Mouse (Mus musculus): ENCODE measurements at regions not wholly inside any gene's neighbourhood (a gene's known extent, or its start where the extent isn't known, plus 50 kb on each side); places are given as distances from the start of the nearest gene placed in this dataset.

GRCm38 (mm10) chr3:144113672-144114645, 91.1 kb downstream of the Lmo4 start:
- Histone ChIP-seq H3K9ac (ENCODE audit: low read depth, low read length) (no peak overlapping the region), H3K4me1 (replicated peaks; ENCODE audit: insufficient read depth, low read length) (peaks cover 4% of the 10 kb centered on the region; the same call in 1 of the 2 replicates), H3K9me3 (replicated peaks; ENCODE audit: low read length) (no peaks in the 10 kb centered on the region), H3K36me3 (ENCODE audit: insufficient read depth, low read length) (no peaks in the 10 kb centered on the region), H3K27me3 (ENCODE audit: insufficient read depth, low read length) (no peaks in the 10 kb centered on the region), H3K27ac (no peak overlapping the region), H3K4me2 (ENCODE audit: low read length) (no peak overlapping the region), H3K4me3 (replicated peaks; ENCODE audit: low read depth, low read length) (no peak overlapping the region)
- ATAC-seq (replicated peaks; ENCODE audit: low FRiP score, low read depth), result no peak
- no peak for TF ChIP-seq CTCF (IDR thresholded peaks at IDR 0.05; ENCODE audit: low read depth)
- DNase-seq (ENCODE audit: low spot score), result peak; percentile 49
- WGBS, result 59% methylated on average over 11 of the region's 11 CpGs

- DNase-seq (ENCODE audit: low spot score) (no peak), ATAC-seq (replicated peaks; ENCODE audit: low FRiP score, low read depth) (no peak)
- Histone ChIP-seq H3K4me3 (replicated peaks; ENCODE audit: low read depth, low read length) (no peak overlapping the region), H3K36me3 (ENCODE audit: insufficient read depth, low read length) (no peaks in the 10 kb centered on the region), H3K27ac (no peak overlapping the region), H3K4me1 (replicated peaks; ENCODE audit: insufficient read depth, low read length) (peaks cover 4% of the 10 kb centered on the region; the same call in 1 of the 2 replicates), H3K4me2 (ENCODE audit: low read length) (no peak overlapping the region), H3K9me3 (replicated peaks; ENCODE audit: low read length) (no peaks in the 10 kb centered on the region), H3K9ac (ENCODE audit: low read depth, low read length) (no peak overlapping the region), H3K27me3 (ENCODE audit: insufficient read depth, low read length) (no peaks in the 10 kb centered on the region)
- no peak for TF ChIP-seq CTCF (IDR thresholded peaks at IDR 0.05; ENCODE audit: low read depth)
- 85% methylated on average over 5 of the region's 5 CpGs for WGBS
Measured at GRCm38 (mm10) chr3:144110331-144111080, 94.5 kb downstream of the Lmo4 start.

- Histone ChIP-seq H3K27me3 (ENCODE audit: insufficient read depth, low read length) (no peaks in the 10 kb centered on the region), H3K9me3 (replicated peaks; ENCODE audit: low read length) (no peaks in the 10 kb centered on the region), H3K27ac (no peak overlapping the region), H3K9ac (ENCODE audit: low read depth, low read length) (no peak overlapping the region), H3K4me3 (replicated peaks; ENCODE audit: low read depth, low read length) (no peak overlapping the region), H3K4me2 (ENCODE audit: low read length) (no peak overlapping the region), H3K4me1 (replicated peaks; ENCODE audit: insufficient read depth, low read length) (peaks cover 4% of the 10 kb centered on the region; the same call in 1 of the 2 replicates), H3K36me3 (ENCODE audit: insufficient read depth, low read length) (no peaks in the 10 kb centered on the region)
- 74% methylated on average over 2 of the region's 2 CpGs for WGBS
- DNase-seq (ENCODE audit: low spot score) (no peak), ATAC-seq (replicated peaks; ENCODE audit: low FRiP score, low read depth) (no peak)
- no peak for TF ChIP-seq CTCF (IDR thresholded peaks at IDR 0.05; ENCODE audit: low read depth)
Measured at GRCm38 (mm10) chr3:144109769-144110168, 95.3 kb downstream of the Lmo4 start.

GRCm38 (mm10) chr3:144108310-144108709, 96.7 kb downstream of the Lmo4 start:
- ATAC-seq (replicated peaks; ENCODE audit: low FRiP score, low read depth) (no peak), DNase-seq (ENCODE audit: low spot score) (no peak)
- Histone ChIP-seq H3K36me3 (ENCODE audit: insufficient read depth, low read length) (no peaks in the 10 kb centered on the region), H3K9me3 (replicated peaks; ENCODE audit: low read length) (no peaks in the 10 kb centered on the region), H3K4me1 (replicated peaks; ENCODE audit: insufficient read depth, low read length) (no peaks in the 10 kb centered on the region), H3K27ac (no peak overlapping the region), H3K9ac (ENCODE audit: low read depth, low read length) (no peak overlapping the region), H3K4me3 (replicated peaks; ENCODE audit: low read depth, low read length) (no peak overlapping the region), H3K27me3 (ENCODE audit: insufficient read depth, low read length) (no peaks in the 10 kb centered on the region), H3K4me2 (ENCODE audit: low read length) (no peak overlapping the region)
- WGBS, result 82% methylated on average over 6 of the region's 6 CpGs
- no peak for TF ChIP-seq CTCF (IDR thresholded peaks at IDR 0.05; ENCODE audit: low read depth)

GRCm38 (mm10) chr3:144107664-144108063, 97.4 kb downstream of the Lmo4 start:
- H3K9me3 ChIP-seq (replicated peaks; ENCODE audit: low read length), result no peaks in the 10 kb centered on the region
- no peak overlapping the region for H3K4me3 ChIP-seq (replicated peaks; ENCODE audit: low read depth, low read length)
- H3K27ac ChIP-seq, result no peak overlapping the region
- no peak for DNase-seq (ENCODE audit: low spot score)
- no peak overlapping the region for H3K9ac ChIP-seq (ENCODE audit: low read depth, low read length)
- TF ChIP-seq CTCF (IDR thresholded peaks at IDR 0.05; ENCODE audit: low read depth), result no peak
- no peaks in the 10 kb centered on the region for H3K27me3 ChIP-seq (ENCODE audit: insufficient read depth, low read length)
- H3K4me1 ChIP-seq (replicated peaks; ENCODE audit: insufficient read depth, low read length), result no peaks in the 10 kb centered on the region
- no peak for ATAC-seq (replicated peaks; ENCODE audit: low FRiP score, low read depth)
- no peak overlapping the region for H3K4me2 ChIP-seq (ENCODE audit: low read length)
- no peaks in the 10 kb centered on the region for H3K36me3 ChIP-seq (ENCODE audit: insufficient read depth, low read length)
- 57% methylated on average over 7 of the region's 7 CpGs for WGBS

GRCm38 (mm10) chr3:144104366-144104765, 100.7 kb downstream of the Lmo4 start:
- DNase-seq (ENCODE audit: low spot score), result no peak
- Histone ChIP-seq H3K4me2 (ENCODE audit: low read length) (no peak overlapping the region), H3K27ac (no peak overlapping the region), H3K9me3 (replicated peaks; ENCODE audit: low read length) (no peaks in the 10 kb centered on the region), H3K27me3 (ENCODE audit: insufficient read depth, low read length) (no peaks in the 10 kb centered on the region), H3K4me1 (replicated peaks; ENCODE audit: insufficient read depth, low read length) (no peaks in the 10 kb centered on the region), H3K9ac (ENCODE audit: low read depth, low read length) (no peak overlapping the region), H3K4me3 (replicated peaks; ENCODE audit: low read depth, low read length) (no peak overlapping the region), H3K36me3 (ENCODE audit: insufficient read depth, low read length) (no peaks in the 10 kb centered on the region)
- no peak for ATAC-seq (replicated peaks; ENCODE audit: low FRiP score, low read depth)
- TF ChIP-seq CTCF (IDR thresholded peaks at IDR 0.05; ENCODE audit: low read depth), result no peak
- 86% methylated on average over 4 of the region's 4 CpGs for WGBS
